Mouse (Mus musculus) liver, embryonic 11.5 days (tissue): ENCODE data around the gene Wdr82. TPM values are rescaled to one million over a fixed set of nuclear protein-coding genes. Genes with fewer than 3 reads are reported as not detected.
"Not testable (repeated sequence)": the region's sequence is repeated elsewhere in the genome, so short reads cannot be mapped to it uniquely, and the experiment has no call there.

Source experiments
- ATAC-seq: fragments of 200-750 bp; cut with Nextera tagmentation; replicated peaks from 2 replicates; pipeline ENCODE4 v1.8.0; 2017; ENCODE audit warnings: moderate number of reproducible peaks, mild to moderate bottlenecking, moderate TSS enrichment, moderate library complexity; ENCODE audit not compliant: low FRiP score
- DNase-seq: peaks from one replicate; pipeline ENCODE4 v3.0.0-alpha.2; 2017; ENCODE audit warnings: low spot score
- H3K27ac ChIP-seq: fragments of 300-500 bp; sonication (generic); 2 replicates; pipeline ENCODE4 v1.5.1; 2014; ENCODE audit warnings: mild to moderate bottlenecking, low read depth, low read length, control low read depth
- H3K27me3 ChIP-seq: fragments of 300-500 bp; sonication (generic); replicated peaks from 2 replicates; pipeline ENCODE4 v1.6.1; 2014; ENCODE audit warnings: low read length, mixed read lengths; ENCODE audit not compliant: control insufficient read depth, insufficient read depth
- H3K36me3 ChIP-seq: fragments of 300-500 bp; sonication (generic); 2 replicates; pipeline ENCODE4 v1.6.1; 2014; ENCODE audit warnings: mild to moderate bottlenecking, low read length, moderate library complexity, mixed read lengths; ENCODE audit not compliant: control insufficient read depth, insufficient read depth
- H3K4me1 ChIP-seq: fragments of 300-500 bp; sonication (generic); replicated peaks from 2 replicates; pipeline ENCODE4 v1.6.1; 2014; ENCODE audit warnings: low read length, mixed read lengths; ENCODE audit not compliant: control insufficient read depth, insufficient read depth
- H3K4me2 ChIP-seq: fragments of 300-500 bp; sonication (generic); 2 replicates; pipeline ENCODE4 v1.6.1; 2014; ENCODE audit warnings: mild to moderate bottlenecking, control low read depth, moderate library complexity
- H3K4me3 ChIP-seq: fragments of 300-500 bp; sonication (generic); 2 replicates; pipeline ENCODE4 v1.5.1; 2014; ENCODE audit warnings: low read depth, low read length, control low read depth
- H3K9ac ChIP-seq: fragments of 300-500 bp; sonication (generic); 2 replicates; pipeline ENCODE4 v1.6.1; 2014; ENCODE audit warnings: low read depth, low read length, control low read depth
- H3K9me3 ChIP-seq: fragments of 300-500 bp; sonication (generic); 2 replicates; pipeline ENCODE4 v1.6.1; 2016; ENCODE audit warnings: low read length, inconsistent platforms, mixed read lengths; ENCODE audit not compliant: control insufficient read depth
- WGBS: fragments of 180-500 bp; shearing (Covaris S2); extraction: QIAGEN DNeasy Blood & Tissue Kit; methylation state at CpG from one replicate; pipeline ENCODE4 v1.1.7; 2014; 5-methylcytosine and 5-hydroxymethylcytosine counted together
- polyA plus RNA-seq: library from polyadenylated mRNA; unstranded; fragments of >200 nt; fragmentation: Nextera tagmentation; extraction: Ambion mirVana; gene quantifications from 2 replicates; pipeline ENCODE4 v1.2.1, GENCODE M21; 2014

The Wdr82 gene
- polyA plus RNA-seq, 1 experiment from 2014 or later, result 18.8 TPM

DNA sequence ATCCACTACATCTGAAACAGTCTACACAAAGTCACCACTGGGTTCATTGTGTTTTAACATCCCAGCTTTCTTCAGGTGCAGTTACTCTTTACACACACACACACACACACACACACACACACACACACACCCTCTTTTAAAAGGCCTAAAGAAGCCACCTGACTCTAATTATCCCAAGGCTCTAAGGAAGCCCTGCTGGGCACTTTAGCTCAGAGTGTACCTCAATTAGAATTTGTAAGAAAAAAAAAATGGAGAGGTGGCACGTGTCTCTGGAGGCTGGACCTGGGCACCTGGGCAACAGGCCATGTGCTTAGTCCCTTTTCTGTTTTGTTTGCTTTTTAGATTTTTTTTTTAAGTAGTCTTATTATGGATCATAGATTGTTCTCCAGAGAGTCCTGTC lies 3.0 kb upstream of the Wdr82 start:
- Histone ChIP-seq H3K27ac (no peak overlapping the region), H3K36me3 (no peaks in the 10 kb centered on the region), H3K4me3 (no peak overlapping the region), H3K4me2 (no peak overlapping the region), H3K27me3 (no peaks in the 10 kb centered on the region), H3K9me3 (no peaks in the 10 kb centered on the region), H3K9ac (no peak overlapping the region), H3K4me1 (peaks cover 6% of the 10 kb centered on the region; the same call in 1 of the 2 replicates)
- WGBS, result 66% methylated on average over 1 of the region's 1 CpGs
- DNase-seq (no peak), ATAC-seq (no peak)

- not testable (repeated sequence) for DNase-seq, ATAC-seq, H3K27me3 ChIP-seq, H3K4me2 ChIP-seq, H3K9me3 ChIP-seq, H3K27ac ChIP-seq, H3K9ac ChIP-seq, H3K4me3 ChIP-seq, H3K36me3 ChIP-seq
- 71% methylated on average over 1 of the region's 1 CpGs for WGBS
- H3K4me1 ChIP-seq, result peaks cover 19% of the 10 kb centered on the region
Measured at GRCm38 (mm10) chr9:106169006-106169405, 1.7 kb upstream of the Wdr82 start.

DNA sequence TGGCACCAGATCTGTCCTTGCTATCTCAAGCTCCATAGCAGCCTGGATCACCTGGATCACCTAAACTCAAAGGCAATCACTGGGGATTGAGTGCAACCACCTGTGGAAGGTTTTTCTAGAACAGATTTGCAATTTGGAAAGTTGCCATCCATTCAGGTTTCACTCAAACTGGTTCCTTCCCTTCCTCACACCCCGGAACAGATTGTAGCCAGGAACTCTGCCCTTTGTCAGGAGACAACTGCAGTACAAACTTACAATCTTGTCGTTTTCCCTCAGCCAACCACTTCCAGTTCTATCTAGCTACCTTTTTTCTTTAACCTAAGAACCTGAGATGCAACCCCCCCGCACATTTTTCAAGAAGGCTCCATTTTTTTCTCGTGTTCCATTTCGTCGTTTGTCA lies 811 bp upstream of the Wdr82 start:
- ATAC-seq (no peak), DNase-seq (no peak)
- Histone ChIP-seq H3K27me3 (no peaks in the 10 kb centered on the region), H3K4me1 (peaks cover 25% of the 10 kb centered on the region), H3K4me3 (no peak overlapping the region), H3K4me2 (peak overlapping the region; percentile 84; the same call in 1 of the 2 replicates), H3K36me3 (peaks cover 3% of the 10 kb centered on the region; the same call in 1 of the 2 replicates), H3K9me3 (no peaks in the 10 kb centered on the region), H3K27ac (no peak overlapping the region), H3K9ac (no peak overlapping the region)
- 41% methylated on average over 6 of the region's 6 CpGs for WGBS

- H3K36me3 ChIP-seq, result peaks cover 5% of the 10 kb centered on the region; the same call in 1 of the 2 replicates
- peak; percentile 54 for ATAC-seq
- H3K4me1 ChIP-seq, result peaks cover 31% of the 10 kb centered on the region
- no peaks in the 10 kb centered on the region for H3K9me3 ChIP-seq
- H3K4me2 ChIP-seq, result peak overlapping the region; percentile 84
- WGBS, result under 1% methylated on average over 30 of the region's 30 CpGs
- H3K27ac ChIP-seq, result peak overlapping the region; percentile 93
- DNase-seq, result peak; percentile 64
- no peaks in the 10 kb centered on the region for H3K27me3 ChIP-seq
- H3K9ac ChIP-seq, result peak overlapping the region; percentile 92
- peak overlapping the region; percentile 85 for H3K4me3 ChIP-seq
Measured at GRCm38 (mm10) chr9:106171346-106172158, 824 bp downstream of the Wdr82 start.

DNA sequence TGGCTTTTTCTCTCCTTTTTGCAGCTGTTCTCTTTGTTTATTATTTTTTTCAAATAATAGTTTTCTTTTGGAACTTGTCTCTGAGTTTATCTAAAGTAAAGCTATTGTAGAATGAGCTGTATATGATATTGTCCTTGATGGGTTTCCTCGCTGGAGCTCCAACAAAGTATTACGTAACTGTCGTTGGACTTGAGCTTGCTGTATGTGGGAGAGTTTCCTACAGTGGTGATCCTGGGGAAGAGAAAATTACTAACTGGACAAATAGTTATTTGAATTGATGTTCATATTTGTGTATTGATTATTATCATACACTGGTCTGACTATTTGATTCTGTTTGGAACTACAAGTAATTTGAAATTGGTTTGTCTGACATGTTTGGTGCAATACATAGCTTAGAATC lies 1.8 kb downstream of the Wdr82 start:
- H3K4me3 ChIP-seq, result peak overlapping the region; percentile 85
- H3K4me2 ChIP-seq, result peak overlapping the region; percentile 84
- 13% methylated on average over 3 of the region's 3 CpGs for WGBS
- no peaks in the 10 kb centered on the region for H3K27me3 ChIP-seq
- H3K36me3 ChIP-seq, result peaks cover 12% of the 10 kb centered on the region
- H3K9me3 ChIP-seq, result no peaks in the 10 kb centered on the region
- DNase-seq, result no peak
- no peak for ATAC-seq
- peaks cover 31% of the 10 kb centered on the region for H3K4me1 ChIP-seq
- no peak overlapping the region for H3K27ac ChIP-seq
- H3K9ac ChIP-seq, result peak overlapping the region; percentile 39; the same call in 1 of the 2 replicates

DNA sequence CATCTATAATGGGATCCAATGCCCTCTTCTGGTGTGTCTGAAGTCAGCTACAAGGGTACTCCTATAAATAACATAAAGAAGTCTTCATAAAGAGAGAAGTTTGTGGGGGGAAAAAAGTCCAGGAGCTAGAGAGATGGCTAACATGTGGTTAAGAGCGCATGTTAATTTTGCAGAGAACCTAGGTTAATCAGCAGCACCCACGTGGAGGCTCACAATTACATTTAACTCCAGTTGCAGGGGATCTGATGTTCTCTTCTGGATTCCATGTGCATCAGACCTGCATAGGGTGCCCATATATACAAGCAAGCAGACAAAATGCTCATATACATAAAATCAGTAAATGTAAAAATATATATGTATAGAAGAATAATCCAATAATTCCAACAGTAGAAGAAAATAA lies 2.6 kb downstream of the Wdr82 start:
- ATAC-seq (no peak), DNase-seq (no peak)
- Histone ChIP-seq H3K9ac (peak overlapping the region; percentile 37; the same call in 1 of the 2 replicates), H3K9me3 (no peaks in the 10 kb centered on the region), H3K27ac (no peak overlapping the region), H3K4me1 (peaks cover 31% of the 10 kb centered on the region), H3K36me3 (peaks cover 17% of the 10 kb centered on the region), H3K27me3 (no peaks in the 10 kb centered on the region), H3K4me2 (peak overlapping the region; percentile 84), H3K4me3 (peak overlapping the region; percentile 85)
- 53% methylated on average over 2 of the region's 2 CpGs for WGBS

- Histone ChIP-seq H3K4me2 (no peak overlapping the region), H3K27me3 (no peaks in the 10 kb centered on the region), H3K9ac (no peak overlapping the region), H3K9me3 (no peaks in the 10 kb centered on the region), H3K36me3 (peaks cover 24% of the 10 kb centered on the region), H3K4me1 (peaks cover 25% of the 10 kb centered on the region), H3K27ac (no peak overlapping the region), H3K4me3 (no peak overlapping the region)
- DNase-seq (no peak), ATAC-seq (no peak)
- WGBS, result 68% methylated on average over 3 of the region's 3 CpGs
Measured at GRCm38 (mm10) chr9:106175552-106176200, 4.9 kb downstream of the Wdr82 start.

DNA sequence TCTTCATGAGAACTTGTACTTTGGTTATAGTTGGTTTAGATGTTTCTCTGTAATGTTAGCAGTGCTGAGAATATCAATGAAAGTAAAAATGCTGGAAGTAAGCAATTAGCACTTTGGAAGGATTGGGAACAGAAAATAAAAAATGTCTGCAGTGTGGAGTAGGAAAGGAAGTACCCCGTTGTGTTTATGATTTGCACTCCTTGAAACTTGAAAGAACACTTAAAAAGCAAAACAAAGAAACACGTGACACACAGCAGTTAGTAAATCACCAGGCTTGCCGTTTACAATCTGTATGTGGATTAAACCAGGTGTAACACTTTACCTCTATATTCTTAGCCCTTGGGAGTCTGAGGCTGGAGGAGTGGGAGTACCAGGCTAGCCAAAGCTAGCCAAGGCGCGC lies 6.0 kb downstream of the Wdr82 start:
- DNase-seq (no peak), ATAC-seq (no peak)
- Histone ChIP-seq H3K4me3 (no peak overlapping the region), H3K4me1 (peaks cover 25% of the 10 kb centered on the region), H3K9me3 (no peaks in the 10 kb centered on the region), H3K9ac (no peak overlapping the region), H3K4me2 (no peak overlapping the region), H3K36me3 (peaks cover 33% of the 10 kb centered on the region), H3K27me3 (no peaks in the 10 kb centered on the region), H3K27ac (no peak overlapping the region)
- WGBS, result 89% methylated on average over 5 of the region's 5 CpGs
